Comparison of ENCODE assay signal across 9 mouse cellular contexts in the genomic region with DNA sequence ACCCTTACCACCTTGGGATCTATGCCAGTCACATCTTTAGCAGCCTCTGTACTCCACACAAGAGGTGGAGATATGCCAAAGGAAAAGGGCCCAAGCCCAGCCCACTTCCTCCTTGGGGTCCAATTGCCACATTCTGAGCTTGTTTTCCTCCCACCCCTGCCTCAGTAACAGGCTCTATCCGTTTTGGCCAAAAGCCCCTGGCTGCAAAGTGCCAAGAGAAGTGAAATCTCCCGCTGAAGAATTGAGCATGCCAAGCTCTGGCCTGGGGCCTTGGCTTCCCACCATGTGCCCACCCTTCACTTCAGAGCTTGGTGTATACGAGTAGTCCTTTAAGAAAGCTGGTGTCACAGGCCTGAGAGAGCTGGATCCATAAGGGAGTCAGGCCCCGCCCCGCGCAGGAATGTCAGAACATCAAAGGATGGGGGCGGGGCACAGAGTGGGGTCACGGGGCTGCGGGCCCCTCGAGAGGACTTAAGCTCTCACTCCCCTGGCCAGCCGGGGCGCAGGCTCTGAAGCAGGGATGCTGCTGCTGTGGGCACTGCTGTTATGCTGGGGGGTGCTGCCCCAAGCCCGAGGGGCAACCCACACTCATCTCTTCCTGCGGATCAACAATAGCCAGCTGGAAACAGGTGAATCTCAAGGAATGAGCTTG. TPM values are rescaled to one million over a fixed set of nuclear protein-coding genes. Genes with fewer than 3 reads are reported as not detected.
DNase-seq lines count a peak whose midpoint lies in the region; ATAC-seq lines count a peak whose summit lies in the region.
"Had no signal": no experiment of that assay in that cellular context is flagged by ENCODE, and none has a peak within 500 bp of the region (broad histone marks: within the 10 kb centered on the region; RNA-seq: fewer than 3 reads in every experiment).

A gene (plus strand): TSS at position 478 of the 652 bp plus-strand sequence.

- H3K4me1 ChIP-seq in heart, embryonic 11.5 days (ENCODE audit: control insufficient read depth, insufficient read depth, low read length): peaks cover 14% of the 10 kb centered on the region

- 9% methylated on average over 14 of the region's 14 CpGs for WGBS in heart, embryonic 11.5 days (ENCODE audit: insufficient replicate concordance)

- peak; percentile 21 for DNase-seq in thymus, postnatal 4 days
- no peak for DNase-seq in thymus, postnatal 10 days (ENCODE audit: low spot score in 2 of 2)
- DNase-seq in kidney, postnatal 14 days: peak; percentile 67
- peak; percentile 63 for DNase-seq in mesoderm, embryonic 11.5 days (ENCODE audit: low read depth, low spot score)
- no peak for DNase-seq in yolk sac, embryonic 10.5 days (ENCODE audit: low spot score)
- DNase-seq in gastrocnemius, postnatal 14 days: no peak
- DNase-seq in adrenal gland, postnatal 4 days (ENCODE audit: low spot score in 2 of 2): no peak

- H3K27me3 ChIP-seq in heart, embryonic 11.5 days (ENCODE audit: control insufficient read depth, insufficient read depth, low read length): no peaks in the 10 kb centered on the region

- H3K4me2 ChIP-seq in heart, embryonic 11.5 days: peak within 1 kb of the TSS; percentile 32

- H3K9ac ChIP-seq in heart, embryonic 11.5 days (ENCODE audit: low read depth, low read length): peak within 1 kb of the TSS; percentile 22; the same call in 1 of the 2 replicates
- H3K9ac ChIP-seq: liver, embryonic 14.5 days had no signal

- H3K9me3 ChIP-seq in heart, embryonic 11.5 days (replicated peaks; ENCODE audit: control insufficient read depth, low read length): no peaks in the 10 kb centered on the region

- intact Hi-C loops in gastrocnemius, postnatal 14 days (cut with DNase I; ENCODE audit: low total_unique reads): no loop called here

- H3K27ac ChIP-seq in heart, embryonic 11.5 days (ENCODE audit: low read depth, low read length): no peak within 1 kb of the TSS
- H3K27ac ChIP-seq: liver, embryonic 14.5 days had no signal

- H3K36me3 ChIP-seq in heart, embryonic 11.5 days (ENCODE audit: control insufficient read depth, insufficient read depth, low read length): no peaks in the 10 kb centered on the region

- no peak within 1 kb of the TSS for H3K4me3 ChIP-seq in heart, embryonic 11.5 days (ENCODE audit: low read depth, low read length)

- ATAC-seq in heart, embryonic 11.5 days (replicated peaks; ENCODE audit: insufficient number of reproducible peaks, low FRiP score, low TSS enrichment): peak; percentile 57; the same call in 1 of the 2 replicates

RNA-seq across cellular contexts. Expression of the gene that starts here (rescaled TPM):
- 0.35 and 0.40 TPM in 2 replicates for polyA plus RNA-seq in heart, embryonic 11.5 days (2014; fragmentation: Nextera tagmentation; extraction: Ambion mirVana)
- not detected for total RNA-seq in gastrocnemius, postnatal 14 days (2021)
- not detected for total RNA-seq in adrenal gland, postnatal 4 days (2021)
- polyA plus RNA-seq: liver, embryonic 14.5 days had no signal

Comparison
In these comparisons a context has a peak if more than half of its experiments do, and no peak if none do; other contexts are left out.
1. DNase-seq: peak in thymus, postnatal 4 days (single experiment), kidney, postnatal 14 days (single experiment) and mesoderm, embryonic 11.5 days (single experiment); none in thymus, postnatal 10 days (0 of 2), yolk sac, embryonic 10.5 days (single experiment), gastrocnemius, postnatal 14 days (single experiment) and adrenal gland, postnatal 4 days (0 of 2).
2. Peak in ATAC-seq, H3K9ac ChIP-seq and H3K4me2 ChIP-seq in heart, embryonic 11.5 days; RNA of the gene not detected or under 1 TPM.